Mouse (Mus musculus) yolk sac, embryonic 10.5 days (tissue): ENCODE results near the gene Olfr1367.

Experiments used
- DNase-seq: peaks from one replicate; pipeline ENCODE4 v3.0.0-alpha.2; 2017; ENCODE audit warnings: low spot score

Olfr1367 gene

GRCm38 (mm10) chr13:21346610-21347009, at the start of gene Olfr1367:
Gene Olfr1367, plus strand, starts transcription at chr13:21346910.
- DNase-seq: no peak

GRCm38 (mm10) chr13:21298557-21298956, 48.2 kb upstream of the Olfr1367 start:
- no peak for DNase-seq

GRCm38 (mm10) chr13:21304483-21305066, 42.1 kb upstream of the Olfr1367 start:
- peak; percentile 13 for DNase-seq

- DNase-seq: no peak
Observed at GRCm38 (mm10) chr13:21309788-21310187, 36.9 kb upstream of the Olfr1367 start.

GRCm38 (mm10) chr13:21311926-21312325, 34.8 kb upstream of the Olfr1367 start, which contains the start of gene Gpx6:
Gene Gpx6, plus strand, starts transcription at chr13:21312125.
- no peak for DNase-seq

GRCm38 (mm10) chr13:21312854-21313253, 33.9 kb upstream of the Olfr1367 start:
- DNase-seq: no peak

- no peak for DNase-seq
Observed at GRCm38 (mm10) chr13:21313903-21314302, 32.8 kb upstream of the Olfr1367 start.

- no peak for DNase-seq
Observed at GRCm38 (mm10) chr13:21320262-21320661, 26.4 kb upstream of the Olfr1367 start.

GRCm38 (mm10) chr13:21321890-21322494, 24.7 kb upstream of the Olfr1367 start:
- peak; percentile 39 for DNase-seq

- DNase-seq: peak; percentile 70
Observed at GRCm38 (mm10) chr13:21322509-21323375, 24.0 kb upstream of the Olfr1367 start.

- DNase-seq: no peak
Observed at GRCm38 (mm10) chr13:21323405-21323804, 23.3 kb upstream of the Olfr1367 start.

GRCm38 (mm10) chr13:21326191-21326590, 20.5 kb upstream of the Olfr1367 start:
- DNase-seq: peak; percentile 30

- DNase-seq: peak; percentile 81
Observed at GRCm38 (mm10) chr13:21326657-21327211, 20.0 kb upstream of the Olfr1367 start.

GRCm38 (mm10) chr13:21327424-21327823, 19.3 kb upstream of the Olfr1367 start:
- no peak for DNase-seq

GRCm38 (mm10) chr13:21350593-21350992, 3.9 kb downstream of the Olfr1367 start:
- no peak for DNase-seq

- peak; percentile 91 for DNase-seq
Observed at GRCm38 (mm10) chr13:21362621-21363248, 16.0 kb downstream of the Olfr1367 start, which contains the start of gene Zscan12. Gene Zscan12, plus strand, starts transcription at chr13:21362820.

GRCm38 (mm10) chr13:21363719-21364118, 17.0 kb downstream of the Olfr1367 start:
- DNase-seq: no peak

- no peak for DNase-seq
Observed at GRCm38 (mm10) chr13:21366635-21367034, 19.9 kb downstream of the Olfr1367 start.

GRCm38 (mm10) chr13:21372700-21373099, 26.0 kb downstream of the Olfr1367 start:
- DNase-seq: no peak

- DNase-seq: no peak
Observed at GRCm38 (mm10) chr13:21377773-21378172, 31.1 kb downstream of the Olfr1367 start.

GRCm38 (mm10) chr13:21395211-21395610, 48.5 kb downstream of the Olfr1367 start:
- DNase-seq: no peak

GRCm38 (mm10) chr13:21395623-21396022, 48.9 kb downstream of the Olfr1367 start:
- DNase-seq: no peak
